Mouse (Mus musculus): ENCODE measurements around the gene Olfr643. TPM values are rescaled to one million over a fixed set of nuclear protein-coding genes. Genes with fewer than 3 reads are reported as not detected.
"Not testable (repeated sequence)": the region's sequence is repeated elsewhere in the genome, so short reads cannot be mapped to it uniquely, and the experiment has no call there.

Gene Olfr643
- polyA plus RNA-seq, 1 experiment = not detected

GRCm38 (mm10) chr7:104017203-104017602 is 120.0 kb downstream of the Olfr643 start, which contains the start of gene Olfr639:
Gene Olfr639, minus strand, starts transcription at chr7:104017303.
- H3K36me3 ChIP-seq (ENCODE audit: control insufficient read depth, insufficient read depth) = no peaks in the 10 kb centered on the region
- H3K4me3 ChIP-seq = no peak within 1 kb of the TSS
- H3K4me2 ChIP-seq (ENCODE audit: low read depth) = no peak within 1 kb of the TSS
- H3K27me3 ChIP-seq (ENCODE audit: control insufficient read depth, insufficient read depth, insufficient read length) = no peaks in the 10 kb centered on the region
- H3ac ChIP-seq (ENCODE audit: control insufficient read depth, insufficient read length) = no peak within 1 kb of the TSS
- no peak for TF ChIP-seq TCF3 (IDR thresholded peaks at IDR 0.05; ENCODE audit: insufficient read length, low read depth)
- no peak for TF ChIP-seq POLR2A (IDR thresholded peaks at IDR 0.05; ENCODE audit: insufficient read length, low read depth)
- TF ChIP-seq REST (IDR thresholded peaks at IDR 0.05; ENCODE audit: insufficient read depth, insufficient read length) = no peak
- TF ChIP-seq POLR2AphosphoS2 (IDR thresholded peaks at IDR 0.05; ENCODE audit: insufficient read length, low read depth) = no peak
- TF ChIP-seq TCF12 (IDR thresholded peaks at IDR 0.05; ENCODE audit: insufficient read depth, poor library complexity, severe bottlenecking) = no peak
- TF ChIP-seq MAX (IDR thresholded peaks at IDR 0.05; ENCODE audit: low read depth) = no peak
- no peak for TF ChIP-seq SRF (IDR thresholded peaks at IDR 0.05; ENCODE audit: control insufficient read depth, insufficient read length, low read depth)
- no peak for TF ChIP-seq MYOD1 (IDR thresholded peaks at IDR 0.05; ENCODE audit: control insufficient read depth in 1 of 3, insufficient read length in 2 of 3, low read depth in 2 of 3)
- no peak for TF ChIP-seq USF1 (IDR thresholded peaks at IDR 0.05; ENCODE audit: low read depth)
- TF ChIP-seq MYOG (IDR thresholded peaks at IDR 0.05; ENCODE audit: control insufficient read depth in 1 of 3, insufficient read depth in 1 of 3, insufficient read length in 2 of 3, low read depth in 2 of 3) = no peak
- no peak for TF ChIP-seq E2F4 (IDR thresholded peaks at IDR 0.05; ENCODE audit: insufficient read depth)
- TF ChIP-seq CEBPB (IDR thresholded peaks at IDR 0.05; ENCODE audit: insufficient read depth, poor library complexity, severe bottlenecking) = no peak
- no peaks in the 10 kb centered on the region for H3K79me2 ChIP-seq (ENCODE audit: control insufficient read depth, insufficient read depth)

- Histone ChIP-seq H3K36me3 (ENCODE audit: control insufficient read depth, insufficient read depth) (no peaks in the 10 kb centered on the region), H3ac (ENCODE audit: control insufficient read depth, insufficient read length) (no peak overlapping the region), H3K4me2 (ENCODE audit: low read depth) (no peak overlapping the region), H3K79me2 (ENCODE audit: control insufficient read depth, insufficient read depth) (no peaks in the 10 kb centered on the region), H3K27me3 (ENCODE audit: control insufficient read depth, insufficient read depth, insufficient read length) (no peaks in the 10 kb centered on the region), H3K4me3 (no peak overlapping the region)
- no peak for TF ChIP-seq TCF12 (IDR thresholded peaks at IDR 0.05; ENCODE audit: insufficient read depth, poor library complexity, severe bottlenecking)
- TF ChIP-seq MAX (IDR thresholded peaks at IDR 0.05; ENCODE audit: low read depth) = no peak
- TF ChIP-seq USF1 (IDR thresholded peaks at IDR 0.05; ENCODE audit: low read depth) = no peak
Observed at GRCm38 (mm10) chr7:103999124-103999523, 138.1 kb downstream of the Olfr643 start.

GRCm38 (mm10) chr7:103998446-103998845 is 138.8 kb downstream of the Olfr643 start, which contains the start of gene Olfr638:
Gene Olfr638, plus strand, starts transcription at chr7:103998746.
- no peak for TF ChIP-seq TCF12 (IDR thresholded peaks at IDR 0.05; ENCODE audit: insufficient read depth, poor library complexity, severe bottlenecking)
- no peak for TF ChIP-seq MYOG (IDR thresholded peaks at IDR 0.05; ENCODE audit: control insufficient read depth in 1 of 3, insufficient read depth in 1 of 3, insufficient read length in 2 of 3, low read depth in 2 of 3)
- Histone ChIP-seq H3K4me3 (no peak within 1 kb of the TSS), H3K36me3 (ENCODE audit: control insufficient read depth, insufficient read depth) (no peaks in the 10 kb centered on the region), H3K79me2 (ENCODE audit: control insufficient read depth, insufficient read depth) (no peaks in the 10 kb centered on the region), H3K27me3 (ENCODE audit: control insufficient read depth, insufficient read depth, insufficient read length) (no peaks in the 10 kb centered on the region), H3K4me2 (ENCODE audit: low read depth) (no peak within 1 kb of the TSS), H3ac (ENCODE audit: control insufficient read depth, insufficient read length) (no peak within 1 kb of the TSS)

GRCm38 (mm10) chr7:103971782-103972181 is 165.4 kb downstream of the Olfr643 start:
- Histone ChIP-seq H3K27me3 (ENCODE audit: control insufficient read depth, insufficient read depth, insufficient read length) (no peaks in the 10 kb centered on the region), H3K36me3 (ENCODE audit: control insufficient read depth, insufficient read depth) (no peaks in the 10 kb centered on the region), H3K79me2 (ENCODE audit: control insufficient read depth, insufficient read depth) (no peaks in the 10 kb centered on the region), H3K4me2 (ENCODE audit: low read depth) (no peak overlapping the region), H3ac (ENCODE audit: control insufficient read depth, insufficient read length) (no peak overlapping the region), H3K4me3 (no peak overlapping the region)
- TF ChIP-seq SRF (IDR thresholded peaks at IDR 0.05; ENCODE audit: control insufficient read depth, insufficient read length, low read depth) (no peak), POLR2AphosphoS2 (IDR thresholded peaks at IDR 0.05; ENCODE audit: insufficient read length, low read depth) (no peak), E2F4 (IDR thresholded peaks at IDR 0.05; ENCODE audit: insufficient read depth) (no peak), USF1 (IDR thresholded peaks at IDR 0.05; ENCODE audit: low read depth) (no peak), TCF12 (IDR thresholded peaks at IDR 0.05; ENCODE audit: insufficient read depth, poor library complexity, severe bottlenecking) (no peak), MAX (IDR thresholded peaks at IDR 0.05; ENCODE audit: low read depth) (no peak)

- H3K79me2 ChIP-seq (ENCODE audit: control insufficient read depth, insufficient read depth) = no peaks in the 10 kb centered on the region
- H3ac ChIP-seq (ENCODE audit: control insufficient read depth, insufficient read length) = no peak within 1 kb of the TSS
- no peak for TF ChIP-seq POLR2AphosphoS2 (IDR thresholded peaks at IDR 0.05; ENCODE audit: insufficient read length, low read depth)
- no peak for TF ChIP-seq MYOD1 (IDR thresholded peaks at IDR 0.05; ENCODE audit: control insufficient read depth in 1 of 3, insufficient read length in 2 of 3, low read depth in 2 of 3)
- H3K4me2 ChIP-seq (ENCODE audit: low read depth) = no peak within 1 kb of the TSS
- H3K4me3 ChIP-seq = no peak within 1 kb of the TSS
- H3K27me3 ChIP-seq (ENCODE audit: control insufficient read depth, insufficient read depth, insufficient read length) = no peaks in the 10 kb centered on the region
- no peaks in the 10 kb centered on the region for H3K36me3 ChIP-seq (ENCODE audit: control insufficient read depth, insufficient read depth)
Observed at GRCm38 (mm10) chr7:103970852-103971251, 166.4 kb downstream of the Olfr643 start, which contains the start of gene Olfr635. Gene Olfr635, plus strand, starts transcription at chr7:103971152.

DNA sequence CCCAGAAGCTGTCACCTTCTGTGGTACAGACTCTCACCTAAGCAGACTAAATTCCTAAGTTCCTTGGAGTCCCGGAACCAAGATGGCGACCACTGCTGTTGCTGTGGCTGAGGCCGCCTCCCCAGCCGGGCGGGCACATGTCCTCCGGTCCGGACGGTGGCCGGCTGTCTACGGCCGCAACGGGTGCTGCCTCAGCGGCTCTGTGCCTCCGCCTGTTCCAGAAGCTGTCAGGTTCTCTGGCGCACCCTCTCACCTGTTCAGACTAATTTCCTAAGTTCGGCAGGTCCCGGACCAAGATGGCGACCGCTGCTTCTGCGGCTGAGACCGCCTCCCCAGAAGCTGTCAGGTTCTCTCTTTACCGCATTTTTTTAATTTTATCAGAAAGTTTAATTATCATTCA is 170.3 kb downstream of the Olfr643 start:
- H3K4me2 ChIP-seq (ENCODE audit: low read depth); H3ac ChIP-seq (ENCODE audit: control insufficient read depth, insufficient read length); H3K4me3 ChIP-seq; H3K27me3 ChIP-seq (ENCODE audit: control insufficient read depth, insufficient read depth, insufficient read length); H3K79me2 ChIP-seq (ENCODE audit: control insufficient read depth, insufficient read depth); H3K36me3 ChIP-seq (ENCODE audit: control insufficient read depth, insufficient read depth): not testable (repeated sequence)

Other genes with a start within 250 kb of the Olfr643 start
- gene Olfr64, start 242.9 kb downstream of the Olfr643 start, polyA plus RNA-seq (2012; fragmentation: generic; extraction: Trizol) = not detected
- not detected for gene Olfr65, start 233.9 kb downstream of the Olfr643 start, polyA plus RNA-seq (2012; fragmentation: generic; extraction: Trizol)
- not detected for gene Olfr631, start 208.6 kb downstream of the Olfr643 start, polyA plus RNA-seq (2012; fragmentation: generic; extraction: Trizol)
- not detected for gene Olfr632, start 203.1 kb downstream of the Olfr643 start, polyA plus RNA-seq (2012; fragmentation: generic; extraction: Trizol)
- gene Olfr633, start 193.0 kb downstream of the Olfr643 start, polyA plus RNA-seq (2012; fragmentation: generic; extraction: Trizol) = not detected
- not detected for gene Olfr635, start 166.3 kb downstream of the Olfr643 start, polyA plus RNA-seq (2012; fragmentation: generic; extraction: Trizol)
- not detected for gene Olfr638, start 138.7 kb downstream of the Olfr643 start, polyA plus RNA-seq (2012; fragmentation: generic; extraction: Trizol)
- gene Olfr639, start 120.1 kb downstream of the Olfr643 start, polyA plus RNA-seq (2012; fragmentation: generic; extraction: Trizol) = not detected
- not detected for gene Olfr640, start 111.8 kb downstream of the Olfr643 start, polyA plus RNA-seq (2012; fragmentation: generic; extraction: Trizol)
- gene Olfr641, start 102.0 kb downstream of the Olfr643 start, polyA plus RNA-seq (2012; fragmentation: generic; extraction: Trizol) = not detected
- not detected for gene Olfr642, start 84.7 kb downstream of the Olfr643 start, polyA plus RNA-seq (2012; fragmentation: generic; extraction: Trizol)
- not detected for gene 4930516K23Rik, start 76.0 kb downstream of the Olfr643 start, polyA plus RNA-seq (2012; fragmentation: generic; extraction: Trizol)
- not detected for gene Olfr644, start 65.5 kb downstream of the Olfr643 start, polyA plus RNA-seq (2012; fragmentation: generic; extraction: Trizol)
- gene Olfr645, start 51.9 kb downstream of the Olfr643 start, polyA plus RNA-seq (2012; fragmentation: generic; extraction: Trizol) = not detected
- not detected for gene Olfr646, start 32.5 kb downstream of the Olfr643 start, polyA plus RNA-seq (2012; fragmentation: generic; extraction: Trizol)
- not detected for gene Ubqln5, start 7.6 kb downstream of the Olfr643 start, polyA plus RNA-seq (2012; fragmentation: generic; extraction: Trizol)
- not detected for gene Ubqln3, start 5.9 kb upstream of the Olfr643 start, polyA plus RNA-seq (2012; fragmentation: generic; extraction: Trizol)
- gene Ubqlnl, start 13.2 kb upstream of the Olfr643 start, polyA plus RNA-seq (2012; fragmentation: generic; extraction: Trizol) = not detected
- not detected for gene Olfm5, start 27.4 kb upstream of the Olfr643 start, polyA plus RNA-seq (2012; fragmentation: generic; extraction: Trizol)
- gene Olfr648, start 46.0 kb upstream of the Olfr643 start, polyA plus RNA-seq (2012; fragmentation: generic; extraction: Trizol) = not detected
- not detected for gene Olfr649, start 58.6 kb upstream of the Olfr643 start, polyA plus RNA-seq (2012; fragmentation: generic; extraction: Trizol)
- gene Trim6, start 81.4 kb upstream of the Olfr643 start, polyA plus RNA-seq (2012; fragmentation: generic; extraction: Trizol) = not detected
- 0.02 TPM for gene Trim34a, start 107.1 kb upstream of the Olfr643 start, polyA plus RNA-seq (2012; fragmentation: generic; extraction: Trizol)
- not detected for gene Trim5, start 150.7 kb upstream of the Olfr643 start, polyA plus RNA-seq (2012; fragmentation: generic; extraction: Trizol)
- not detected for gene Trim12a, start 178.1 kb upstream of the Olfr643 start, polyA plus RNA-seq (2012; fragmentation: generic; extraction: Trizol)
- gene Trim34b, start 192.1 kb upstream of the Olfr643 start, polyA plus RNA-seq (2012; fragmentation: generic; extraction: Trizol) = 0.05 TPM
- 0.47 TPM for gene Trim12c, start 216.0 kb upstream of the Olfr643 start, polyA plus RNA-seq (2012; fragmentation: generic; extraction: Trizol)
- gene Trim30b, start 232.5 kb upstream of the Olfr643 start, polyA plus RNA-seq (2012; fragmentation: generic; extraction: Trizol) = not detected